ENCODE assay signal across 8 mouse cellular contexts in genomic region chr9:46282631-46283436, GRCm38 (mm10). TPM values are rescaled to one million over a fixed set of nuclear protein-coding genes. Genes with fewer than 3 reads are reported as not detected.
DNase-seq lines count a peak whose midpoint lies in the region; ATAC-seq lines count a peak whose summit lies in the region.

Gene Bud13, plus strand, starts transcription at chr9:46283008.

- peak; percentile 98 for ATAC-seq in erythroblast, adult 5-6 weeks (replicated peaks; ENCODE audit: low FRiP score, poor library complexity, severe bottlenecking)
- peak; percentile 93 for ATAC-seq in kidney, embryonic 15.5 days (replicated peaks; ENCODE audit: low FRiP score)
- ATAC-seq in monocyte, adult 5-6 weeks (replicated peaks; ENCODE audit: insufficient number of reproducible peaks, low FRiP score, low TSS enrichment, poor library complexity, severe bottlenecking): peak; percentile 96

- peaks cover 7% of the 10 kb centered on the region for H3K4me1 ChIP-seq in heart, embryonic 10.5 days
- H3K4me1 ChIP-seq in kidney, embryonic 15.5 days: peaks cover 14% of the 10 kb centered on the region

- peak; percentile 96 for DNase-seq in B cell, adult 2 months
- peak; percentile 94 for DNase-seq in brain, adult 2 months (ENCODE audit: low read depth, low spot score)
- peak; percentile 95 for DNase-seq in heart, embryonic 10.5 days (ENCODE audit: low spot score)
- DNase-seq in liver: peak; percentile 91
- peak; percentile 97 to 99 for DNase-seq in spleen, postnatal 4 days (ENCODE audit: low spot score in 2 of 2)

- H3K27me3 ChIP-seq in heart, embryonic 10.5 days (ENCODE audit: insufficient read depth, poor library complexity, severe bottlenecking): no peaks in the 10 kb centered on the region
- no peaks in the 10 kb centered on the region for H3K27me3 ChIP-seq in kidney, embryonic 15.5 days

- H3K9me3 ChIP-seq in heart, embryonic 10.5 days: no peaks in the 10 kb centered on the region
- H3K9me3 ChIP-seq in kidney, embryonic 15.5 days (replicated peaks): no peaks in the 10 kb centered on the region

- H3K4me3 ChIP-seq in heart, embryonic 10.5 days: peak within 1 kb of the TSS; percentile 84
- H3K4me3 ChIP-seq in kidney, embryonic 15.5 days (replicated peaks): peak within 1 kb of the TSS; percentile 82

- under 1% methylated on average over 55 of the region's 55 CpGs for WGBS in heart, embryonic 10.5 days
- under 1% methylated on average over 55 of the region's 55 CpGs for WGBS in kidney, embryonic 15.5 days

- H3K36me3 ChIP-seq in heart, embryonic 10.5 days: peaks cover 55% of the 10 kb centered on the region
- peaks cover 62% of the 10 kb centered on the region for H3K36me3 ChIP-seq in kidney, embryonic 15.5 days

- H3K9ac ChIP-seq in kidney, embryonic 15.5 days: peak within 1 kb of the TSS; percentile 78

- peak within 1 kb of the TSS; percentile 92 for H3K27ac ChIP-seq in heart, embryonic 10.5 days
- peak within 1 kb of the TSS; percentile 97 for H3K27ac ChIP-seq in kidney, embryonic 15.5 days

- H3K4me2 ChIP-seq in kidney, embryonic 15.5 days: peak within 1 kb of the TSS; percentile 66

RNA-seq across cellular contexts. Expression of gene Bud13, which starts in this region (rescaled TPM):
- 0.63 and 1.9 TPM in 2 replicates for total RNA-seq in erythroblast, adult 5-6 weeks (2015; ENCODE audit: low replicate concordance)
- 0.56 and 2.5 TPM in 2 replicates for total RNA-seq in erythroblast, adult 5-6 weeks (2017; ENCODE audit: low replicate concordance)
- 16.8 and 22.8 TPM in 2 replicates for polyA plus RNA-seq in heart, embryonic 10.5 days (2016; fragmentation: Nextera tagmentation; extraction: Ambion mirVana)
- 25.9 and 26.7 TPM in 2 replicates for polyA plus RNA-seq in kidney, embryonic 15.5 days (2015; fragmentation: Nextera tagmentation; extraction: Ambion mirVana)
- 17.8 to 28.9 TPM (median 25.2 TPM) in 3 replicates for total RNA-seq in monocyte, adult 5-6 weeks (2017)

Comparison
In these comparisons a context has a peak if more than half of its experiments do, and no peak if none do; other contexts are left out.
1. Peak in every context shown above with its lines: DNase-seq, ATAC-seq, H3K4me3 ChIP-seq and H3K27ac ChIP-seq.